Mouse (Mus musculus) cortical plate, adult 2 months (tissue): Measurements from ENCODE around the gene Rsrc2. TPM values are rescaled to one million over a fixed set of nuclear protein-coding genes. Genes with fewer than 3 reads are reported as not detected.

Experiments
- H3K27ac ChIP-seq: fragments of 200-500 bp; 2 replicates; pipeline ENCODE4 v1.5.1; 2012; ENCODE audit warnings: low read length, control low read depth, inconsistent platforms; ENCODE audit not compliant: insufficient read depth
- H3K4me1 ChIP-seq: fragments of 200-500 bp; 2 replicates; pipeline ENCODE4 v1.6.1; 2011; ENCODE audit warnings: low read length; ENCODE audit not compliant: control insufficient read depth, insufficient read depth
- H3K4me3 ChIP-seq: fragments of 200-500 bp; 2 replicates; pipeline ENCODE4 v1.5.1; 2011; ENCODE audit warnings: mild to moderate bottlenecking, low read length, control low read depth; ENCODE audit not compliant: insufficient read depth
- CTCF ChIP-seq: fragments of 200-500 bp; IDR thresholded peaks from 2 replicates; pipeline ENCODE4 v1.5.1; 2011; ENCODE audit warnings: mild to moderate bottlenecking, control low read depth, low read length; ENCODE audit not compliant: insufficient read depth; ENCODE audit errors: extremely low read depth
- POLR2A ChIP-seq: fragments of 200-500 bp; IDR thresholded peaks from 2 replicates; pipeline ENCODE4 v1.6.1; 2011; ENCODE audit warnings: mild to moderate bottlenecking, low read length, control low read depth; ENCODE audit not compliant: insufficient read depth; ENCODE audit errors: extremely low read depth
- polyA plus RNA-seq: library from polyadenylated mRNA; depleted of rRNA; stranded (reverse); fragments of >200 nt; gene quantifications from 2 replicates; pipeline ENCODE4 v1.2.3, GENCODE M21; 2012

Gene Rsrc2
- polyA plus RNA-seq, 1 experiment = 81.9 TPM

GRCm38 (mm10) chr5:123700625-123701024 is 48.6 kb downstream of the Rsrc2 start:
- Histone ChIP-seq H3K27ac (no peak overlapping the region), H3K4me1 (no peaks in the 10 kb centered on the region), H3K4me3 (no peak overlapping the region)
- TF ChIP-seq CTCF (no peak), POLR2A (no peak)

- no peak for TF ChIP-seq POLR2A
- TF ChIP-seq CTCF = peak; percentile 73
- H3K27ac ChIP-seq = no peak overlapping the region
- no peak overlapping the region for H3K4me3 ChIP-seq
- H3K4me1 ChIP-seq = no peaks in the 10 kb centered on the region
Observed at GRCm38 (mm10) chr5:123699198-123699597, 50.0 kb downstream of the Rsrc2 start.

GRCm38 (mm10) chr5:123696961-123697360 is 52.3 kb downstream of the Rsrc2 start:
- no peaks in the 10 kb centered on the region for H3K4me1 ChIP-seq
- no peak overlapping the region for H3K27ac ChIP-seq
- no peak for TF ChIP-seq POLR2A
- no peak for TF ChIP-seq CTCF
- H3K4me3 ChIP-seq = no peak overlapping the region

- TF ChIP-seq POLR2A = no peak
- no peak for TF ChIP-seq CTCF
- H3K4me3 ChIP-seq = no peak overlapping the region
- no peak overlapping the region for H3K27ac ChIP-seq
- H3K4me1 ChIP-seq = no peaks in the 10 kb centered on the region
Observed at GRCm38 (mm10) chr5:123696244-123696643, 53.0 kb downstream of the Rsrc2 start.

- no peak overlapping the region for H3K4me3 ChIP-seq
- H3K27ac ChIP-seq = no peak overlapping the region
- H3K4me1 ChIP-seq = no peaks in the 10 kb centered on the region
- TF ChIP-seq CTCF = no peak
Observed at GRCm38 (mm10) chr5:123694468-123694867, 54.7 kb downstream of the Rsrc2 start.

- TF ChIP-seq CTCF = no peak
- peak; percentile 57 for TF ChIP-seq POLR2A
- peak within 1 kb of the TSS; percentile 65 for H3K4me3 ChIP-seq
- peaks cover 11% of the 10 kb centered on the region; the same call in 1 of the 2 replicates for H3K4me1 ChIP-seq
- peak within 1 kb of the TSS; percentile 100 for H3K27ac ChIP-seq
Observed at GRCm38 (mm10) chr5:123684221-123685144, 64.7 kb downstream of the Rsrc2 start, which contains the start of gene Clip1. TSS of gene Clip1 (minus strand) at chr5:123684618.

GRCm38 (mm10) chr5:123683377-123684220 is 65.6 kb downstream of the Rsrc2 start:
- Histone ChIP-seq H3K4me3 (peak overlapping the region; percentile 65), H3K27ac (peak overlapping the region; percentile 100), H3K4me1 (peaks cover 11% of the 10 kb centered on the region; the same call in 1 of the 2 replicates)
- TF ChIP-seq CTCF (no peak), POLR2A (no peak)

GRCm38 (mm10) chr5:123683043-123683376 is 66.2 kb downstream of the Rsrc2 start:
- Histone ChIP-seq H3K4me3 (peak overlapping the region; percentile 65), H3K27ac (no peak overlapping the region), H3K4me1 (peaks cover 11% of the 10 kb centered on the region; the same call in 1 of the 2 replicates)
- no peak for TF ChIP-seq POLR2A

GRCm38 (mm10) chr5:123682372-123682771 is 66.8 kb downstream of the Rsrc2 start:
- Histone ChIP-seq H3K4me1 (peaks cover 11% of the 10 kb centered on the region; the same call in 1 of the 2 replicates), H3K4me3 (peak overlapping the region; percentile 65), H3K27ac (peak overlapping the region; percentile 2; the same call in 1 of the 2 replicates)
- TF ChIP-seq POLR2A (no peak), CTCF (no peak)
